Mouse (Mus musculus) v-Abl transformed pro-B cells (cell line): ENCODE measurements around the gene Adap2.

Experiments
- in situ Hi-C, 2 experiments: fragments of 400-800 bp; cut with MboI; formaldehyde crosslinking; loops; one replicate each; pipeline ENCODE4 v1.15.1; 2025; ENCODE audit not compliant: unreplicated experiment in 2 of 2

Gene Adap2

GRCm38 (mm10) chr11:80153857-80154495 lies at the start of gene Adap2:
TSS of gene Adap2 (plus strand) at chr11:80154105.
- in situ Hi-C loops: no loop called here

GRCm38 (mm10) chr11:80104407-80104806 lies 49.5 kb upstream of the Adap2 start:
- in situ Hi-C loops: no loop called here

GRCm38 (mm10) chr11:80116411-80116810 lies 37.5 kb upstream of the Adap2 start:
- in situ Hi-C loops: no loop called here

GRCm38 (mm10) chr11:80132050-80132449 lies 21.9 kb upstream of the Adap2 start:
- in situ Hi-C loops: loop anchor here in 1 of 2 experiments (5.0 kb wide), 1 partner anchor 40 kb away; no protein-coding TSS in a partner anchor

- in situ Hi-C loops: loop anchor here in 1 of 2 experiments (5.0 kb wide), 1 partner anchor 42 kb away; no protein-coding TSS in a partner anchor
Observed at GRCm38 (mm10) chr11:80134744-80135143, 19.2 kb upstream of the Adap2 start.

GRCm38 (mm10) chr11:80135954-80136683 lies 17.8 kb upstream of the Adap2 start:
- in situ Hi-C loops: no loop called here

GRCm38 (mm10) chr11:80136786-80137185 lies 17.1 kb upstream of the Adap2 start:
- in situ Hi-C loops: no loop called here

- in situ Hi-C loops: no loop called here
Observed at GRCm38 (mm10) chr11:80137773-80138172, 16.1 kb upstream of the Adap2 start.

GRCm38 (mm10) chr11:80141825-80142521 lies 11.9 kb upstream of the Adap2 start, which contains the start of gene Tefm:
TSS of gene Tefm (minus strand) at chr11:80142175.
- in situ Hi-C loops: loop anchor here in 1 of 2 experiments (10.0 kb wide), 1 partner anchor 97 kb away; no protein-coding TSS in a partner anchor

- in situ Hi-C loops: loop anchor here in 1 of 2 experiments (10.0 kb wide), 1 partner anchor 98 kb away; no protein-coding TSS in a partner anchor
Observed at GRCm38 (mm10) chr11:80142872-80143271, 11.0 kb upstream of the Adap2 start.

GRCm38 (mm10) chr11:80145787-80146275 lies 8.1 kb upstream of the Adap2 start:
- in situ Hi-C loops: loop anchor here in 1 of 2 experiments (10.0 kb wide), 1 partner anchor 101 kb away; no protein-coding TSS in a partner anchor

GRCm38 (mm10) chr11:80147748-80148147 lies 6.2 kb upstream of the Adap2 start:
- in situ Hi-C loops: loop anchor here in 1 of 2 experiments (10.0 kb wide), 1 partner anchor 103 kb away; no protein-coding TSS in a partner anchor

- in situ Hi-C loops: loop anchor here in 1 of 2 experiments (10.0 kb wide), 1 partner anchor 104 kb away; no protein-coding TSS in a partner anchor
Observed at GRCm38 (mm10) chr11:80148313-80148712, 5.6 kb upstream of the Adap2 start.

GRCm38 (mm10) chr11:80148974-80149373 lies 4.9 kb upstream of the Adap2 start:
- in situ Hi-C loops: loop anchor here in 1 of 2 experiments (10.0 kb wide), 1 partner anchor 104 kb away; no protein-coding TSS in a partner anchor

GRCm38 (mm10) chr11:80149412-80150023 lies 4.4 kb upstream of the Adap2 start:
- in situ Hi-C loops: loop anchor here in 1 of 2 experiments (10.0 kb wide), 1 partner anchor 105 kb away; no protein-coding TSS in a partner anchor

GRCm38 (mm10) chr11:80150566-80150965 lies 3.3 kb upstream of the Adap2 start:
- in situ Hi-C loops: no loop called here

- in situ Hi-C loops: no loop called here
Observed at GRCm38 (mm10) chr11:80151541-80151940, 2.4 kb upstream of the Adap2 start.

- in situ Hi-C loops: no loop called here
Observed at GRCm38 (mm10) chr11:80152376-80152775, 1.5 kb upstream of the Adap2 start.

- in situ Hi-C loops: no loop called here
Observed at GRCm38 (mm10) chr11:80154501-80154900, 596 bp downstream of the Adap2 start.

- in situ Hi-C loops: no loop called here
Observed at GRCm38 (mm10) chr11:80155541-80155940, 1.6 kb downstream of the Adap2 start.
